Mouse (Mus musculus): Measurements from ENCODE around the gene Mpnd. TPM values are rescaled to one million over a fixed set of nuclear protein-coding genes. Genes with fewer than 3 reads are reported as not detected.
A peak's percentile ranks its signal among the peaks of the same experiment; 100 is the strongest.

Mpnd gene
- polyA plus RNA-seq, 1 experiment from 2014 or later, result 152 TPM

DNA sequence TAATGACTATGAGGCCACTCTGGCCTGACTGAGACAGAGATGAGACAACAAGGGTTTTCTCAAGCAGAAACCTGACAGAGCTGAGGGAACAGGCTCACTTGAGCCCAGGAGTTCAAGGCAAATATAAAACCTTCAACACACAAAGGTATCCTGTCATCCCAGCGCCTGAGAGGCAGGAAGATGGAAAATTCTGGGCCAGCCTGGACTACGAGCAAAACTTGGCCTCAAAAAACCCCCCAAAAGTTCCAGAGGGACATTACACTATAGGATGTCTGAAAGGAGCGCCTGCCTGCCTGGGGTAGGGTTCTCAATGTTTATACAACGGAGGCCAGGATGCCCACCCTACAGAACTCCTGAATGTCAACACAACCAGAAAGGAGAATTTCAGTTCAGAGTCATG lies 29.7 kb downstream of the Mpnd start:
- Histone ChIP-seq H3K4me1 (peaks cover 34% of the 10 kb centered on the region), H3K9ac (peak overlapping the region; percentile 0; the same call in 1 of the 2 replicates), H3K4me2 (peak overlapping the region; percentile 69), H3K27ac (no peak overlapping the region), H3K27me3 (replicated peaks) (no peaks in the 10 kb centered on the region), H3K36me3 (replicated peaks) (no peaks in the 10 kb centered on the region), H3K4me3 (peak overlapping the region; percentile 97), H3K9me3 (no peaks in the 10 kb centered on the region)
- WGBS, result 86% methylated on average over 4 of the region's 4 CpGs
- no peak for ATAC-seq (replicated peaks)

GRCm38 (mm10) chr17:56036176-56036900 lies 30.8 kb downstream of the Mpnd start, which contains the start of gene Sh3gl1:
Gene Sh3gl1, minus strand, starts transcription at chr17:56036635.
- peak; percentile 90 for ATAC-seq (replicated peaks)
- no peaks in the 10 kb centered on the region for H3K9me3 ChIP-seq
- peaks cover 44% of the 10 kb centered on the region for H3K4me1 ChIP-seq
- peak within 1 kb of the TSS; percentile 69 for H3K4me2 ChIP-seq
- H3K27me3 ChIP-seq (replicated peaks), result no peaks in the 10 kb centered on the region
- peak within 1 kb of the TSS; percentile 74 for H3K9ac ChIP-seq
- H3K36me3 ChIP-seq (replicated peaks), result no peaks in the 10 kb centered on the region
- H3K4me3 ChIP-seq, result peak within 1 kb of the TSS; percentile 97
- under 1% methylated on average over 74 of the region's 74 CpGs for WGBS
- peak within 1 kb of the TSS; percentile 87 for H3K27ac ChIP-seq

- ATAC-seq (replicated peaks), result peak; percentile 47
- Histone ChIP-seq H3K36me3 (replicated peaks) (no peaks in the 10 kb centered on the region), H3K9ac (peak overlapping the region; percentile 39; the same call in 1 of the 2 replicates), H3K9me3 (no peaks in the 10 kb centered on the region), H3K4me1 (peaks cover 46% of the 10 kb centered on the region), H3K27me3 (replicated peaks) (no peaks in the 10 kb centered on the region), H3K4me2 (peak overlapping the region; percentile 44), H3K4me3 (peak overlapping the region; percentile 97), H3K27ac (peak overlapping the region; percentile 44)
- 37% methylated on average over 13 of the region's 13 CpGs for WGBS
Observed at GRCm38 (mm10) chr17:56036901-56037287, 31.4 kb downstream of the Mpnd start.

DNA sequence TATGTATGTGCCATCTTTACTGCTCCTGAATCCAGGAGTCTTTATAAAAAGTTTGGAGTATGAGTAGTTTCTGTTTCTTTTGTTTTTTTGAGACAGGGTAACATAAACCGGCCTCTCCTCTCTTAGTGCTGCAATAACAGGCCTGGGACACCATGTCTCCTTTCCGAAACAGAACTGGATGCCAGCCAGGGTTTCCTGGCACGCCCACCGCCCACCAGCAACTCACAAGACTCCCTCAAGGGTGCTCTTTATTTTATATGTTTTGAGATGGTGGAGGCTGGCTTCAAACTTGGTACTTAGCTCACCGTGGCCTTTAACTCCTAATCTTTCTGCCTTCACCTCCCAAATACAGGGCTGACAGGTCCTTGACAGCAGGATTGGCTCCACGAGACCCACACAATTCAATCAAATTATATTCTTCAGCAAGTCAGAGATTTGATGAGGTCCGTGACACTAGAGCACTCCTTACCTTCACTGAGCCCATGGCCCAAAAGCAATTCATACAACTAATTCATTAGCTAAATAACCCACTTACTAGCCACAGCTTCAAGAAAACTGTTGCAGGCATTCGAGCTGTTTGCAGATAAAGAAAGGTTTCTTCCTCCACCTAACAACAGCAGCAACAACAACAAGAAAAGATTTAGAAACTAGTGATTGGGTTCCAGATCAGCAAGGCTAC lies 33.2 kb downstream of the Mpnd start:
- Histone ChIP-seq H3K4me2 (no peak overlapping the region), H3K4me1 (peaks cover 40% of the 10 kb centered on the region), H3K36me3 (replicated peaks) (no peaks in the 10 kb centered on the region), H3K9ac (no peak overlapping the region), H3K9me3 (no peaks in the 10 kb centered on the region), H3K27me3 (replicated peaks) (no peaks in the 10 kb centered on the region), H3K27ac (no peak overlapping the region), H3K4me3 (no peak overlapping the region)
- WGBS, result 89% methylated on average over 8 of the region's 8 CpGs
- ATAC-seq (replicated peaks), result no peak

GRCm38 (mm10) chr17:56039345-56039744 lies 33.8 kb downstream of the Mpnd start:
- peaks cover 34% of the 10 kb centered on the region for H3K4me1 ChIP-seq
- no peaks in the 10 kb centered on the region for H3K9me3 ChIP-seq
- no peak for ATAC-seq (replicated peaks)
- peak overlapping the region; percentile 95 for H3K4me2 ChIP-seq
- WGBS, result 82% methylated on average over 4 of the region's 4 CpGs
- H3K9ac ChIP-seq, result no peak overlapping the region
- H3K27ac ChIP-seq, result peak overlapping the region; percentile 75; the same call in 1 of the 2 replicates
- H3K4me3 ChIP-seq, result peak overlapping the region; percentile 88
- H3K27me3 ChIP-seq (replicated peaks), result no peaks in the 10 kb centered on the region
- H3K36me3 ChIP-seq (replicated peaks), result no peaks in the 10 kb centered on the region

GRCm38 (mm10) chr17:56040030-56040856 lies 34.7 kb downstream of the Mpnd start, which contains the start of gene Chaf1a:
Gene Chaf1a, plus strand, starts transcription at chr17:56040439.
- Histone ChIP-seq H3K9me3 (no peaks in the 10 kb centered on the region), H3K36me3 (replicated peaks) (no peaks in the 10 kb centered on the region), H3K4me1 (peaks cover 25% of the 10 kb centered on the region), H3K4me3 (peak within 1 kb of the TSS; percentile 88), H3K9ac (peak within 1 kb of the TSS; percentile 50), H3K4me2 (peak within 1 kb of the TSS; percentile 95), H3K27me3 (replicated peaks) (no peaks in the 10 kb centered on the region), H3K27ac (peak within 1 kb of the TSS; percentile 75)
- ATAC-seq (replicated peaks), result peak; percentile 82
- WGBS, result under 1% methylated on average over 68 of the region's 68 CpGs

DNA sequence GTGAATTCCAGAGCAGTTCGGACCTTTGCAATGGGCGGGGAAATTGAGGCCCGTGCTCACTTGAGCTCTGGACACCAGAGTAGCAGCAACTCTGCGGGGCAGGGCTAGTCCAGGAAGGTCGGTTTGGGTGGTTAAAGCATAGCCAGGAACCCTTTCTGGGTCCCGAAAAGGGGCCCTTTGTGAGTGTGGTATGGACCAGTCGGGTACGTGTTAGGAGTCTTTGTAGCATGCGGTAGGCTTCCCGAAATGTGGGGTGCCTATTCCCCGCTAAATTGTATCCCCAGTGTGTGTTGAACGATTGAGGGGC lies 35.3 kb downstream of the Mpnd start:
- Histone ChIP-seq H3K4me1 (peaks cover 19% of the 10 kb centered on the region), H3K4me3 (peak overlapping the region; percentile 88), H3K4me2 (peak overlapping the region; percentile 95), H3K9me3 (no peaks in the 10 kb centered on the region), H3K36me3 (replicated peaks) (no peaks in the 10 kb centered on the region), H3K9ac (peak overlapping the region; percentile 50), H3K27ac (no peak overlapping the region), H3K27me3 (replicated peaks) (no peaks in the 10 kb centered on the region)
- no peak for ATAC-seq (replicated peaks)
- 1% methylated on average over 12 of the region's 12 CpGs for WGBS

DNA sequence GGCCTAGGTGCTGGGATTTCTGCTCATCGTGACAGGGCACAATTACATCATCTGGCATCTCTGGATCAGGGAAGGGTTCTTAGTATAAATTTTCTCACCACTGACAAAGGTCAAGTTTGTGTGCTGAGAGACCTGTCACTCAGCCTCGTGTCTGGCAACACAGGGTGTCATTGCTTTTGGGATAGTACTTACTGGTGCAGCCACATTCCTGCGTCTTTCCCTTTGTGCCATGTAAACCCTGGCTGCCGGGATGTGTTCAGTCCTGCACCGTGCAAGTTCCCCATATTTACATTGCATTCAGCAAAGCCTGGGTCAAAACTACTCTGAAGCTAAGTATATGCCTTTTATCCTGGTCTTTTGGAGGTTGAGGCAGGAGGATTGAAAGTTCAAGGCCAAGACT lies 45.9 kb downstream of the Mpnd start:
- H3K4me3 ChIP-seq, result no peak overlapping the region
- H3K9me3 ChIP-seq, result no peaks in the 10 kb centered on the region
- H3K36me3 ChIP-seq (replicated peaks), result no peaks in the 10 kb centered on the region; the same call in 1 of the 2 replicates
- H3K9ac ChIP-seq, result no peak overlapping the region
- no peak for ATAC-seq (replicated peaks)
- WGBS, result 91% methylated on average over 5 of the region's 5 CpGs
- no peaks in the 10 kb centered on the region for H3K27me3 ChIP-seq (replicated peaks)
- H3K4me2 ChIP-seq, result no peak overlapping the region
- H3K27ac ChIP-seq, result no peak overlapping the region
- H3K4me1 ChIP-seq, result no peaks in the 10 kb centered on the region

- ATAC-seq (replicated peaks), result no peak
Observed at GRCm38 (mm10) chr17:56054938-56055337, 49.4 kb downstream of the Mpnd start.

DNA sequence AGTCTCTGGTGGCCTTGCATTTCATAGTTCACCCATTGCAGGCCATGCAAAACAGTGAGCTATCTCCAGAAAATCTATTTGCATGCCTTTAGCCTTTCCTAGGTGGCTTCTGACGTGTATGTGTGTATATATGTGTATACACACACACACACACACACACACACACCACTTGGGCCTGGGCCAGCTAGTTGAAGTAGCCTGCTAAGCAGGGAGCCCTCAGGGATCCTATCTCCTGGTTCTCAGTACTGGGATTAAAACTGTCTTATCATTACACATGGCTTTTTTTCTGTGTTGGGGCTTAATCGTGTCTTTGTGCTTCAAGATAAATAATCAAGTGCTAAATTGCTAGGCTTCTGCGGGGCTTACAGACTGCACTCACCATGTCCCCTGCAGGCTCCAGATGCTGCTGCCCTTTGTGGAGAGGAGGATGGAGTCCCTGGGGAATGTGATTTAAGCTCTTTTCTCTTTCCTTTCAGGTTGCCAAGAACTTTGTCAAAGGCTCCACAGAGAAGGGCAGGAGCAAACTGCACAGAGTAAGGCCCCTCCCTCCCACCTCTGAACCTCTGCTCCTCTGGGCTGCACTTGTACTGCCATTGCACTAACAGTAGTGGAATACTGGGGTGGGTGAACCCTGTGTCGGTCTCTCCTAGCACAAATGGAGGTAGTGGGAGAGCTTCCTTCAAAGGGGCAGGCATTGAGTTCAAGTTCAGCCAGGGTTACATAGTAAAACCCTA lies 50.6 kb downstream of the Mpnd start:
- Histone ChIP-seq H3K9ac (no peak overlapping the region), H3K27ac (no peak overlapping the region)

More at GRCm38 (mm10) chr17:56054938-56055337, 49.4 kb downstream of the Mpnd start:
- H3K27me3 ChIP-seq (replicated peaks), result no peaks in the 10 kb centered on the region
- no peak overlapping the region for H3K4me2 ChIP-seq
- no peak overlapping the region for H3K27ac ChIP-seq
- H3K4me3 ChIP-seq, result no peak overlapping the region
- H3K9me3 ChIP-seq, result no peaks in the 10 kb centered on the region
- no peaks in the 10 kb centered on the region for H3K36me3 ChIP-seq (replicated peaks)
- no peaks in the 10 kb centered on the region for H3K4me1 ChIP-seq
- no peak overlapping the region for H3K9ac ChIP-seq

DNA sequence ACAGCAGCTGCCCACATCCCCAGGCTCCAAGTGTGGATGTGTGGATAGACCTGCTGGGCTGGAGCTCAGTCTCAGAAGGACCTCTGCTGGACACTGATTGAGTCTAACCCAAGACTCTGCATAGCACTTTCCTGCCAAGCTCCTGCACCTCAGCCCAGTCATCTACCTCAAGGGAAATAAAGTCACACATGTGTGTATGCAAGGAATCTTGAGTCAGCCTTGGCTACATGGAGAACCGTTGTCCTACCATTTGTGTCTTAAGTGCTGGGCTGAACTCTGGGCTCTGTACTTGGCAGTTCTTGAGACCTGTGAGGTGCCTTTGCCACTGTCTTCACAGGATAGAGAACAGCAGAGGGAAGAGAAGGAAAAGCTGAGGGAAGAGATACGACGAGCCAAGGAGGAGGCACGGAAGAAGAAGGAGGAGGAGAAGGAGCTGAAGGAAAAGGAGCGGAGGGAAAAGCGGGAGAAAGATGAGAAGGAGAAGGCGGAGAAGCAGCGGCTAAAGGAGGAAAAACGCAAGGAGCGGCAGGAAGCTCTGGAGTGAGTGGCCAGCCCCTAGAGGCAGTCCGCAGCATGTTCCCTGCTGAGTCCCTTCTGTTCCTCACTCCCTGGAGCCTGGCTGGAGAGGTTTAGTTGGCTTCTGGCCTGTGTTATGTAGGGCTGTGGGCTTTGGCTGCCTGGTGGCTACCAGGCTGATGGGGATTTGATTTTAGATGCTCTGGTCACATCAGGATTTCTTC lies 52.0 kb downstream of the Mpnd start:
- Histone ChIP-seq H3K36me3 (replicated peaks) (no peaks in the 10 kb centered on the region), H3K9me3 (no peaks in the 10 kb centered on the region), H3K27me3 (replicated peaks) (no peaks in the 10 kb centered on the region), H3K27ac (no peak overlapping the region), H3K4me3 (no peak overlapping the region), H3K4me2 (no peak overlapping the region), H3K9ac (no peak overlapping the region), H3K4me1 (no peaks in the 10 kb centered on the region)
- WGBS, result 81% methylated on average over 11 of the region's 11 CpGs
- ATAC-seq (replicated peaks), result no peak

More for the DNA sequence above, 50.6 kb downstream of the Mpnd start:
- Histone ChIP-seq H3K36me3 (replicated peaks) (no peaks in the 10 kb centered on the region), H3K4me2 (no peak overlapping the region), H3K9me3 (no peaks in the 10 kb centered on the region), H3K4me3 (no peak overlapping the region), H3K4me1 (no peaks in the 10 kb centered on the region), H3K27me3 (replicated peaks) (no peaks in the 10 kb centered on the region)
- ATAC-seq (replicated peaks), result peak; percentile 66
- WGBS, result 47% methylated on average over 4 of the region's 4 CpGs

Data from midbrain, embryonic 15.5 days (tissue).